Mouse (Mus musculus): ENCODE results near the gene Krt8. TPM values are rescaled to one million over a fixed set of nuclear protein-coding genes. Genes with fewer than 3 reads are reported as not detected.

Krt8 gene
- 128 and 147 TPM in 2 replicates for polyA plus RNA-seq (2012; rRNA removed)

DNA sequence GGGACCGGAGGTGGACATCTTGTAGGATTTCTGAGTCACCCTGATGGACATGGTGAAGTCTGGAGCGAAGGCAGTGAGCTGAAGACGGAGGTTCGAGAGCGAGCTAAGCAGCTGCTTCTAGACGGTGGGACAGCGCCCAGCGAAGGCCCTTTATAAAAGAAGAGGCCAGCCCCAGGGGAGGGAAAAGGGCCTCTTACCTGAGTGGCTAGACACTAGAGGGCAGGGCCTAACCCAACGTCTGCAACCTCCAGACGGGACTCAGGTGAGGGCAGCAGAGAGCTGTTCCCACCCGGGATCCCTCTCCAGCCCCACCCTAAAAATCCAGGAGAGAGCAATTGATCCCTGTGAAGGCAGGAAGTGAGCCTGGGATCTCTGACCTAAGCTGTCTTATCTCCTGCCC, at the start of gene Krt8:
Gene Krt8 (minus strand): TSS at position 294 of the 400 bp plus-strand sequence.
- WGBS: 42% methylated on average over 11 of the region's 11 CpGs
- H3K4me3 ChIP-seq (replicated peaks; ENCODE audit: extremely low read depth, low read depth, low read length): peak within 1 kb of the TSS; percentile 65
- DNase-seq: peak; percentile 71
- H3K4me1 ChIP-seq (ENCODE audit: control insufficient read depth, insufficient read depth, low read length): no peaks in the 10 kb centered on the region; the same call in 1 of the 2 replicates
- peak; percentile 29; the same call in 1 of the 2 replicates for TF ChIP-seq CTCF (IDR thresholded peaks at IDR 0.05; ENCODE audit: insufficient read depth, low read length)
- peak; percentile 76; the same call in 1 of the 2 replicates for TF ChIP-seq POLR2A (IDR thresholded peaks at IDR 0.05; ENCODE audit: borderline replicate concordance, extremely low read depth, low read depth, low read length)

DNA sequence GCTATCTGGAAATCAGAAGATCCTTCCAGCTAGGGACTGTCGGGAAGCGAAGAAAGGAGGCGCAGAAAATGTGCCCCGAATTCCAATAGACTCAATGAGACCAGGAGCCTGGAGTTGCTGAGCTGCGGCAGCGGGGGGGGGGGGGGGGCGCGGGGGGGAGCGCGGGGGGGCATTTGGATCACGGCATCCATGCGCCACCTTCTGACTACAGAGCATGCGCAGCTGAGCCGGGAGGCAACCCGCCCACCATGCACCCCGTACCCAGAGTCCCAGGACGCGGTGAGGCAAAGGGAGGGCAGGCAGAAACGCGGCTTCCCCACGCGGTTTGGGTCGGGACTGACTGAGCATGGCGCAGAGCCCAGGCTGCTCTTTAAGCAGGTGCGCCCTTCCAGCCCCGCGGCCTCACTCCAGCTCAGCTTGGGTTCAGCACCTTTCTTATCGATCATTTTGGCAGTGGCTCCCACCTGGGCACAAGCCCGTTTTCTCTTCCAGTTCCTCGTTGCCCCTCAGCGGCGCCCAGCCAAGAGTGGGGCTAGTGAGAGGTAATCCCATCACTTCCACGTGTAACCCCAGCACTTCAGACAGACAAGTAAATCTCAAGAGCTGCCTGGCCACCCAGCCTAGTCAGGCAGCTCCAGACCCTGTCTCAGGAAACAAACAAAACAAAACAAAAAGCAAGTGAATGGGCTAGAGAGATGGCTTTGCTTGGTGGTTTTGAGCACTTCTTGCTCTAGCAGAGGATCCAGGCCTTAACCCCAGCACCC, 47.8 kb upstream of the Krt8 start:
- Histone ChIP-seq H3K4me1 (ENCODE audit: control insufficient read depth, insufficient read depth, low read length) (no peaks in the 10 kb centered on the region; the same call in 1 of the 2 replicates), H3K4me3 (replicated peaks; ENCODE audit: extremely low read depth, low read depth, low read length) (peak overlapping the region; percentile 48)
- DNase-seq: no peak
- 3% methylated on average over 25 of the region's 33 CpGs for WGBS
- no peak for TF ChIP-seq POLR2A (IDR thresholded peaks at IDR 0.05; ENCODE audit: borderline replicate concordance, extremely low read depth, low read depth, low read length)
- no peak for TF ChIP-seq CTCF (IDR thresholded peaks at IDR 0.05; ENCODE audit: insufficient read depth, low read length)

DNA sequence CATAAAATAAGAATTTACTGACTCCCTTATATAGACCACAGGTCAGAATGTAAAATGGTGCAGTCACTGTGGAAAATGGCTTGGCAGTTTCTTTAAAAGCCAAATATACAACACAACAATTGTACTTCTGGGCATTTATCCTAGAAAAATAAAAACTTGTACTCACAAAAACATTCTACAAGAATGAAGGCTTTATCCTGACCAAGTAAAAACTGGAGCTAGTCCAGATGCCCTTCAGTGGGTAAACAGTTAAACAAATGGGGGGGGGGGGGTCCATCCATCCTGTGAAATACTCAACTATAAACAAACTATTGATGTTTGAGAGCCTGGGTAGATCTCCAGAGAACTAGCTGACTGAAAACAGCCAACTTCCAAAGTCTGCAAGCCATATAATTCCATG, 45.6 kb upstream of the Krt8 start:
- no peak for DNase-seq
- TF ChIP-seq CTCF (IDR thresholded peaks at IDR 0.05; ENCODE audit: insufficient read depth, low read length) (no peak), POLR2A (IDR thresholded peaks at IDR 0.05; ENCODE audit: borderline replicate concordance, extremely low read depth, low read depth, low read length) (no peak)
- Histone ChIP-seq H3K4me3 (replicated peaks; ENCODE audit: extremely low read depth, low read depth, low read length) (no peak overlapping the region), H3K4me1 (ENCODE audit: control insufficient read depth, insufficient read depth, low read length) (no peaks in the 10 kb centered on the region; the same call in 1 of the 2 replicates)

DNA sequence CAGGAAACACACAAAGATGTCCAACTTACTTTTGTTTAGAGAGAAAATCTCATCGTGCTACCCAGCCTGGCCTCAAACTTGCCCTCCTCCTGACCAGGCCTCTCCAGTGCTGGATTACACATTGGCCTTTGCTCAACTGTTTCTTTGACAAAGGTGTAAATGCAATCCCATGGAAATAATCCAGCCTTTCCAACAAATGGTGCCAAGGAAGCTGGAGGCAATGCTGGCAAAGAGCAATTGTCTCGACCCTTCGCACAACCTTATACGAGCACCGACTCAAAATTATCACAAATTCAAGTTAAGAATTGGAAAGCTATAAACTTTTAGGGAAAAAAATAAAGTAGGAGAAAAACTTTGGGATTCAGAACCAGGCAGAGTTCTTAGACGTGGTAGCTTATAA, 43.7 kb upstream of the Krt8 start:
- 82% methylated on average over 6 of the region's 6 CpGs for WGBS
- DNase-seq: no peak

DNA sequence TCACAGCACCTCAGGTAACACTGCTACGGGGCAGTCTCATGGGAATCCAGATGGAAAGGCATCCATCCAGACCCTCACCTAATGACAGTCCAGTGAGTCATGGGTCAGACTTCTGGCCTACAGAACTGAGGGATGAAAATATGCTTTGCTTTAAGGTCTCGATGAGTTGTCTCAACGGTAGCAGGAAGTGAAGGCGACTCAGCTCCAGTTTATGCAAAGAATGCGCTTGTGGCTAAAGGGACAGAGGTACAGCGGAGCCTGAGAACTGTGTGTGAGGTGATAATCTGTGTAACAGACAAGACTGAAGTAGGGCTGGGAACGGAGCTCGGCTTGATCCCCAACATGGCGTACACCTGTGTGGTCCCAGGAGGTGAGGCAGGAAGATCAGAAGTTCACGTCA, 41.4 kb upstream of the Krt8 start:
- Histone ChIP-seq H3K4me3 (replicated peaks; ENCODE audit: extremely low read depth, low read depth, low read length) (no peak overlapping the region), H3K4me1 (ENCODE audit: control insufficient read depth, insufficient read depth, low read length) (no peaks in the 10 kb centered on the region)
- WGBS: 73% methylated on average over 10 of the region's 10 CpGs
- TF ChIP-seq CTCF (IDR thresholded peaks at IDR 0.05; ENCODE audit: insufficient read depth, low read length) (no peak), POLR2A (IDR thresholded peaks at IDR 0.05; ENCODE audit: borderline replicate concordance, extremely low read depth, low read depth, low read length) (no peak)
- no peak for DNase-seq

More for the DNA sequence above, 43.7 kb upstream of the Krt8 start:
- Histone ChIP-seq H3K4me3 (replicated peaks; ENCODE audit: extremely low read depth, low read depth, low read length) (no peak overlapping the region), H3K4me1 (ENCODE audit: control insufficient read depth, insufficient read depth, low read length) (no peaks in the 10 kb centered on the region; the same call in 1 of the 2 replicates)
- no peak for TF ChIP-seq CTCF (IDR thresholded peaks at IDR 0.05; ENCODE audit: insufficient read depth, low read length)

DNA sequence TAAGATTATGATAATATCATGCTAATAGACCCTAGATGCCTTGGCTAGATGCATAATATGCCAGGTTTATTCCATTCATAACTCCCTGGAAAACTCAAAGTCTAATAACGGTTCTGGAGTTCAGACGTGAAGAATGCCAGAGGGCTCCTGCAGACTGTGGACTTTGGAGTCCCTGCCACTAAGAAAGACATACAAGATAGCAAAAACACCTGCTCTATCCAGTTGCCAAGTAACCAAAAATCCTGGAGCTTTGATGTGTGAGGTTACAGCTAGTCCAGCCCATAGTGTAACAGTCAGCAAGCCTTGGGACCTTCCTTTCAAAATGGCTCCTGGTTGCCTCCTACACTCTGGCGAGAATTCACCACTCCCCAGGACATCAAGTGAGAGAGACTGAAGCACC, 40.5 kb upstream of the Krt8 start:
- TF ChIP-seq CTCF (IDR thresholded peaks at IDR 0.05; ENCODE audit: insufficient read depth, low read length): no peak
- no peak for TF ChIP-seq POLR2A (IDR thresholded peaks at IDR 0.05; ENCODE audit: borderline replicate concordance, extremely low read depth, low read depth, low read length)
- no peaks in the 10 kb centered on the region for H3K4me1 ChIP-seq (ENCODE audit: control insufficient read depth, insufficient read depth, low read length)
- no peak for DNase-seq
- 81% methylated on average over 3 of the region's 3 CpGs for WGBS
- no peak overlapping the region for H3K4me3 ChIP-seq (replicated peaks; ENCODE audit: extremely low read depth, low read depth, low read length)

DNA sequence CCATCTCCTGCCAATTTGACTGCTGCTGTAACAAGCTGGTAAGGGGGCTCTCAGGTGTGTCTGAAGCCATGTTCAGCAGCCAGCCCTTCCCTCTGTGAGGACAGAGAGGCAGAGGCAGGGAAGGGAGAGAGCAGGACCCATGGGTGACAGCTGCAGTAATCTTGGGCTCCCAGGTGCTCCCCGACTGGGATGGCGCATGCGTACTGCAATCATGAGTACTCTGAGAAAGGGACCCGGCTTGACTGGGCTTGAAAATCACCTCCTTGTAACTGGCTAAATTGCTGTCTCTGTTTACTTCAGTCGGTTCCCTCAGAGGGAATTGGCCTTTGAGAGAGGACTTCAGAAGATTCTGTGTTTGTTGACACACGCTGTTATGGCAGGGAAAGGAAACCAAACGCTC, 37.7 kb upstream of the Krt8 start:
- 35% methylated on average over 7 of the region's 7 CpGs for WGBS
- no peak for DNase-seq
- Histone ChIP-seq H3K4me1 (ENCODE audit: control insufficient read depth, insufficient read depth, low read length) (no peaks in the 10 kb centered on the region), H3K4me3 (replicated peaks; ENCODE audit: extremely low read depth, low read depth, low read length) (no peak overlapping the region)
- TF ChIP-seq POLR2A (IDR thresholded peaks at IDR 0.05; ENCODE audit: borderline replicate concordance, extremely low read depth, low read depth, low read length) (no peak), CTCF (IDR thresholded peaks at IDR 0.05; ENCODE audit: insufficient read depth, low read length) (no peak)

DNA sequence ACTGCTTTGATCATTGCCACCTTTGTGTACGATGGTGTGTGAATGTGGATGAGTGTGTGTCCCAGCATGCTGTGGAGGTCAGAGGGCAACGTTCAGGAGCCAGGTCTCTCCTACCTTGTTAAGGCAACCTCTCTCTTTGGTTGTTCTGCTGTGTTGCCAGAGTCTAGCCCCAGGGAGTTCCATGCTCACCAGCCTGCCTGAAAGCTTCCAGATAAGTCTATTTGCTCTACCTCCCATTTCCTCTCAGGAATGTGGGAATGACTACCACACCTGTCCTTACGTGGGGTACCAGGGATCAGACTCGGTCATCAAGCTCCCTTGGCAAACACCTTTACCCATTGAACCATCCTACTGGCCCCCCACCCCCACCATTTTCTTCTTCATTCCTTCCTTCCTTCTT, 36.0 kb upstream of the Krt8 start:
- TF ChIP-seq CTCF (IDR thresholded peaks at IDR 0.05; ENCODE audit: insufficient read depth, low read length): no peak
- TF ChIP-seq POLR2A (IDR thresholded peaks at IDR 0.05; ENCODE audit: borderline replicate concordance, extremely low read depth, low read depth, low read length): no peak
- WGBS: 58% methylated on average over 4 of the region's 4 CpGs
- no peak for DNase-seq
- H3K4me3 ChIP-seq (replicated peaks; ENCODE audit: extremely low read depth, low read depth, low read length): no peak overlapping the region
- no peaks in the 10 kb centered on the region for H3K4me1 ChIP-seq (ENCODE audit: control insufficient read depth, insufficient read depth, low read length)

DNA sequence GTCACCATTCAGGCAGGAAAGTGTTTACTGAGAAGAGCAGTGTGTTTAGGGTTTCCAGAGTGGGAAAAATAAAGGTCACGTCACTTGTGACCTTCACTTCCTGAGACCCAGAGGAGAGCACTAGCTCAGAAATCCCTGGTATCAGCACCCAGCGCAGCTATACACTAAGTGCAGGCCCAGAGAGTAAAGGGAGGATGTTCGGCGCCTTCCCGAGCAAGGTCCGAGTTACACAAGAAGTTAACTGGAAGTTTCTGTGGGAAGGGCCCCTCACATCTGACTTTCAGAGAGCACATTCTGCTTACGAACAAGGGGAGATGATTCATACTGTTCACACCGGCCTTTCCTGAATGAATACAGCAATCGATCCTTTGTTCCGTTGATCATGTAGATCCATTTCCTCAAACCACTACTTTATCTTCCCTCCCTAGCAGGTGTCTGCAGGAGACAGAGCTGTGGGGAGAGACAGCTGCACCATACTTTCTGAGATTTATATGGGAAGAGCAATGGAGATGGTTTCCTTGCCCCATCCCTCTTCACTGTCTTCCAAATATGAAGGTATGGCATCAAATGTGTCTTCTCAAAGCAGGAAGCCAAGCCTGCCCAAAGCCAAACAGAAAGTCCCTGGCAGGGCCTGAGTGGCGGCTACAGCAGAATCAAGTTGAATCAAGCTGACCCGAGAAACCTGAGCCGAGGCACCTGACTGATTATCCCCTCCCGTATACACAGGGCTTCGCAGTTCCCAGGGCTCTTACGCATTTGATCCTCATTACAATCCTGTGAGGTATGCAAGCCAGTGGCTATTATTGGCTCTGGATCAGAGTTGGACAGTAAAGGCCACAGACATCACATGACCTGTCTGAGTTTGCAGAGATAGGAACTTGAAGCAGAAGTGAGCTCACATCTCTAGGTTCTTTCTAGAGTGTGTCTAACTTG, 30.1 kb upstream of the Krt8 start:
- no peak overlapping the region for H3K4me3 ChIP-seq (replicated peaks; ENCODE audit: extremely low read depth, low read depth, low read length)
- TF ChIP-seq CTCF (IDR thresholded peaks at IDR 0.05; ENCODE audit: insufficient read depth, low read length) (no peak), POLR2A (IDR thresholded peaks at IDR 0.05; ENCODE audit: borderline replicate concordance, extremely low read depth, low read depth, low read length) (no peak)
- no peak for DNase-seq
- 59% methylated on average over 16 of the region's 16 CpGs for WGBS
- no peaks in the 10 kb centered on the region for H3K4me1 ChIP-seq (ENCODE audit: control insufficient read depth, insufficient read depth, low read length)

Measured in lung, adult 2 months (tissue).